Mouse (Mus musculus) lung, postnatal 0 days (tissue): ENCODE measurements at regions not wholly inside any gene's neighbourhood (a gene's known extent, or its start where the extent isn't known, plus 50 kb on each side); places are given as distances from the start of the nearest gene placed in this dataset.

ENCODE experiments used
- CTCF ChIP-seq: IDR thresholded peaks from 2 replicates; pipeline ENCODE4 v1.5.1; 2016; ENCODE audit warnings: antibody characterized with exemption, mild to moderate bottlenecking
- EP300 ChIP-seq: IDR thresholded peaks from 2 replicates; pipeline ENCODE4 v1.6.1; 2016; ENCODE audit warnings: antibody characterized with exemption, mild to moderate bottlenecking, control low read depth

GRCm38 (mm10) chr8:56700580-56701145 lies 149.8 kb downstream of the Fbxo8 start:
- TF ChIP-seq EP300, result no peak
- no peak for TF ChIP-seq CTCF
